Mouse (Mus musculus): ENCODE results near the gene Arl3. TPM values are rescaled to one million over a fixed set of nuclear protein-coding genes. Genes with fewer than 3 reads are reported as not detected.

Arl3 gene
- total and polyA plus RNA-seq, 2 experiments from 2014 or later = 37.2 to 80.6 TPM

DNA sequence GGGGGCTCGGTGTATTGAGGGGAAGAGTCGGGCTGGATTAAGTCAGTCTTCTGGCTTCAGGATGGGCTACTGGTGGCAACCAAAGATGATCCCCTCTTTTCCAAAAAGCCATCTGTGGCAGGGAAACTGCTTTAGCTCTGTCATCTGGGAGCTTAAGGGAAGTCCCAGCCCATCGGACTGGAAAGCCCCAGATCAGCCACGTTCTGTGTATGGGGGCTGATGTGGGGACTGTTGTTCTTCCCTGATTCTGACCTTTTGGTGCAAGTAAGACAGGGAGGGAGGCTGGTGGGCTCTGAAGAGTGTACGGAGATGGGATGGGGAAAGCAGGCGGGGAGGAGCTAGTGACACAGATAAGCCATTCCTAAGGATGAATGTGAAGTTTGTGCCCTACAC, 48.9 kb downstream of the Arl3 start:
- ATAC-seq (ENCODE audit: insufficient read depth, low read depth) (no peak), DNase-seq (ENCODE audit: low spot score) (no peak)
- TF ChIP-seq EP300 (IDR thresholded peaks at IDR 0.05; ENCODE audit: low read depth) (no peak), CTCF (IDR thresholded peaks at IDR 0.05; ENCODE audit: low read depth) (no peak)
- peak overlapping the region; percentile 17; the same call in 1 of the 2 replicates for H3K9ac ChIP-seq (replicated peaks; ENCODE audit: low read depth, low read length)
- 16% methylated on average over 6 of the region's 6 CpGs for WGBS
- peak overlapping the region; percentile 12 for H3K4me3 ChIP-seq (ENCODE audit: low read depth, low read length)
- peaks cover 54% of the 10 kb centered on the region for H3K4me1 ChIP-seq (ENCODE audit: control insufficient read depth, insufficient read depth)
- no peaks in the 10 kb centered on the region for H3K27me3 ChIP-seq (ENCODE audit: control insufficient read depth, insufficient read depth, low read length)
- H3K36me3 ChIP-seq (replicated peaks; ENCODE audit: control insufficient read depth, insufficient read depth, low read length) = no peaks in the 10 kb centered on the region
- H3K27ac ChIP-seq (ENCODE audit: low read depth) = peak overlapping the region; percentile 79
- H3K4me2 ChIP-seq (ENCODE audit: low read depth, low read length) = peak overlapping the region; percentile 50
- H3K9me3 ChIP-seq (replicated peaks; ENCODE audit: control insufficient read depth, low read length) = no peaks in the 10 kb centered on the region

DNA sequence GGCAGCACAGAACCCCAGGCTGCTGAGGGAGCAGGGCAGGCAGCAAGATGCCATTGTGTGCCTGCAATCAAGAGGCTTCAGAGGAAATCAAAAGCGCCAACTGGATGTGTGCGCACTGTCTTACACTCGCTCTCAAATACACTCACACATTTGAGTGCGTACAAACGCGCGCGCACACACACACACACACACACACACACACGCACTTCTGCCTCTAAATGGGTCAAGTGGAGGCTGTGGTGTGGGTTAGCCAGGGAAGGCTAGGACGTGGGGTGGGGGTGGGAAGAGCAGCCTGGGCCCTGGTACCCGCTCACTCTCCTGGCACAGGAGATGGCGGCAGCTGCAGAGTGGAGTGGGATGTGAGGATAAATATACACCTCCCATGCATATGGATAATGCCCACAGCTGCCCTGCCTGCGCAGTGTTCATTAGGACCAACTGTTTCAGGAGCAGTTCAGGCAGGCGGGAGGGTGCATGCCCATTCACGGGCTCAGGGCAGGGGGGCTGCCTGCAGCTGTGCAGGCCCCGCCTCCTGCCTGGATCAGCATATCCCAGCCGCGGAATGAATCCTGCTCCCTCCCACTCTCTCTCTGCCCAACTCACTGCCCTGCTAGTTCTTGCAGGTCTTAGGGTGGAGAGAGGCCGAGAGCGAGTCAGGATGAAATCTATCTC, 49.4 kb downstream of the Arl3 start:
- H3K4me2 ChIP-seq (ENCODE audit: low read depth, low read length) = peak overlapping the region; percentile 50
- DNase-seq (ENCODE audit: low spot score) = no peak
- TF ChIP-seq CTCF (IDR thresholded peaks at IDR 0.05; ENCODE audit: low read depth) = no peak
- no peak for TF ChIP-seq EP300 (IDR thresholded peaks at IDR 0.05; ENCODE audit: low read depth)
- H3K36me3 ChIP-seq (replicated peaks; ENCODE audit: control insufficient read depth, insufficient read depth, low read length) = no peaks in the 10 kb centered on the region
- ATAC-seq (ENCODE audit: insufficient read depth, low read depth) = peak; percentile 66
- H3K9me3 ChIP-seq (replicated peaks; ENCODE audit: control insufficient read depth, low read length) = no peaks in the 10 kb centered on the region
- H3K27me3 ChIP-seq (ENCODE audit: control insufficient read depth, insufficient read depth, low read length) = no peaks in the 10 kb centered on the region
- 12% methylated on average over 20 of the region's 20 CpGs for WGBS
- H3K27ac ChIP-seq (ENCODE audit: low read depth) = peak overlapping the region; percentile 79
- peaks cover 54% of the 10 kb centered on the region for H3K4me1 ChIP-seq (ENCODE audit: control insufficient read depth, insufficient read depth)
- H3K9ac ChIP-seq (replicated peaks; ENCODE audit: low read depth, low read length) = peak overlapping the region; percentile 17; the same call in 1 of the 2 replicates
- peak overlapping the region; percentile 12 for H3K4me3 ChIP-seq (ENCODE audit: low read depth, low read length)

DNA sequence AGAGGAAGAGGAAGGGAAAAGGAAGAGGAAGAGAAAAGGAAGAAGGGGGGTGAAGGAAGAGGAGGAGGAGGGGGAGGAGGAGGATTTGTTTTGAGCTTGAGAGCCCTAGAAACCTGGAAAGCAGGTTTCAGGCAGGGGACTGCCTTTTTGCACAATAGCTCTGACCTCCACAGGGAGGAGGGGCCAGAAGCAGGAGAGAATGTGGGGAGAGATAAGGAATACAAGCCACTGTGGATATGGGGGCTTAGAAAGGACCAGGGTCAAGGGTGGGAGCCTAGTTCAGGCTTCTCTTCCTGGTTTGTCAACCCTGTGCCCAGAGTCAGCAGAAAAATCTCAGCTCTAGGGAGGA, 49.9 kb downstream of the Arl3 start:
- no peaks in the 10 kb centered on the region for H3K27me3 ChIP-seq (ENCODE audit: control insufficient read depth, insufficient read depth, low read length)
- no peaks in the 10 kb centered on the region for H3K36me3 ChIP-seq (replicated peaks; ENCODE audit: control insufficient read depth, insufficient read depth, low read length)
- DNase-seq (ENCODE audit: low spot score) = no peak
- H3K9ac ChIP-seq (replicated peaks; ENCODE audit: low read depth, low read length) = no peak overlapping the region
- H3K9me3 ChIP-seq (replicated peaks; ENCODE audit: control insufficient read depth, low read length) = no peaks in the 10 kb centered on the region
- H3K4me2 ChIP-seq (ENCODE audit: low read depth, low read length) = peak overlapping the region; percentile 50; the same call in 1 of the 2 replicates
- no peak overlapping the region for H3K4me3 ChIP-seq (ENCODE audit: low read depth, low read length)
- H3K27ac ChIP-seq (ENCODE audit: low read depth) = peak overlapping the region; percentile 36; the same call in 1 of the 2 replicates
- ATAC-seq (ENCODE audit: insufficient read depth, low read depth) = no peak
- H3K4me1 ChIP-seq (ENCODE audit: control insufficient read depth, insufficient read depth) = peaks cover 58% of the 10 kb centered on the region
- TF ChIP-seq EP300 (IDR thresholded peaks at IDR 0.05; ENCODE audit: low read depth) (no peak), CTCF (IDR thresholded peaks at IDR 0.05; ENCODE audit: low read depth) (no peak)

DNA sequence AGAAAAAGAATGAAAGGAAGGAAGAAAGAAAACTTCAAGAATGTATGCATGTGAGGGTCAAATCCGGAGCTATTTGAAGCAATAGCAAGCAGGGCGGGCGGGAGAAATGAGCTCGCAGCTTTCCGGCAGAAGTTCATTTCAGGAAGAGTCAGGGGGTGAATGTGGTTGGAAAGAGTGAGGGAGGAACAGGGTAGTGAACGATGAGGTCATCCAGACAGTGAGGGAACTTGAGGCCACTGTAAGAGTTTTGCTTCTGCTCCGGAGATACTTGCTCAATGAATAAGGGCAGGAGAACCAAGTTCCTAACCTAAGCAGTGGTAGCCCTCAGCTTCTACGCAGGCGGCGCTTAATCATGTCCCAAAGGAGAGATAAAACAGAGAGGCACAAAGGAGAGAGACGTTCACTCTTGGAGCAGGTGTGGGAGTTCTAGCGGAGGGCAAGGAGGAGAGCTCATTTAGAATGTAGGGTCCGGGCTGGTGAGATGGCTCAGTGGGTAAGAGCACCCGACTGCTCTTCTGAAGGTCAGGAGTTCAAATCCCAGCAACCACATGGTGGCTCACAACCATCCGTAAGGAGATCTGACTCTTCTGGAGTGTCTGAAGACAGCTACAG, 50.5 kb downstream of the Arl3 start:
- Histone ChIP-seq H3K36me3 (replicated peaks; ENCODE audit: control insufficient read depth, insufficient read depth, low read length) (no peaks in the 10 kb centered on the region), H3K4me2 (ENCODE audit: low read depth, low read length) (peak overlapping the region; percentile 2; the same call in 1 of the 2 replicates), H3K4me3 (ENCODE audit: low read depth, low read length) (no peak overlapping the region), H3K9ac (replicated peaks; ENCODE audit: low read depth, low read length) (no peak overlapping the region), H3K27me3 (ENCODE audit: control insufficient read depth, insufficient read depth, low read length) (no peaks in the 10 kb centered on the region), H3K9me3 (replicated peaks; ENCODE audit: control insufficient read depth, low read length) (no peaks in the 10 kb centered on the region), H3K4me1 (ENCODE audit: control insufficient read depth, insufficient read depth) (peaks cover 57% of the 10 kb centered on the region), H3K27ac (ENCODE audit: low read depth) (peak overlapping the region; percentile 43; the same call in 1 of the 2 replicates)
- no peak for DNase-seq (ENCODE audit: low spot score)
- 17% methylated on average over 15 of the region's 15 CpGs for WGBS
- no peak for TF ChIP-seq CTCF (IDR thresholded peaks at IDR 0.05; ENCODE audit: low read depth)
- TF ChIP-seq EP300 (IDR thresholded peaks at IDR 0.05; ENCODE audit: low read depth) = no peak
- ATAC-seq (ENCODE audit: insufficient read depth, low read depth) = no peak

DNA sequence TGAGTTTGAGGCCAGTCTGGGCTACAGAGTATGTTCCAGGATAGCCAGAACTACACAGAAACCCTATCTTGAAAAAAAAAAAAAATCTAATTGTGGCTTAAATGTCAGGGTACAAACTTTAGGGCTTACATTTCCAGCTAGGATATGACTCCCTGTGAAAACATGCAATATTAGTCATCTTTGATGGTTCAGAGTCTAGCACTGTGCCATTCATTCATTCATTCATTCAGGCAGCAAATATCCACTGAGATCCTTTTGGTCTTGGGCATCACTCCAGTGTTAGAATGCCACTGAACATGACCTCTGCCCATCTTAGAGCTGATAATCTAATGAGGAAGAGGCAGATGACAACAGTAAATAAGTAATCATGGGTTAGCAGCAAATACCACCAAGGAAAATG, 51.3 kb downstream of the Arl3 start:
- no peak for DNase-seq (ENCODE audit: low spot score)
- Histone ChIP-seq H3K27ac (ENCODE audit: low read depth) (no peak overlapping the region), H3K9ac (replicated peaks; ENCODE audit: low read depth, low read length) (no peak overlapping the region), H3K4me2 (ENCODE audit: low read depth, low read length) (no peak overlapping the region), H3K9me3 (replicated peaks; ENCODE audit: control insufficient read depth, low read length) (no peaks in the 10 kb centered on the region), H3K36me3 (replicated peaks; ENCODE audit: control insufficient read depth, insufficient read depth, low read length) (peaks cover 1% of the 10 kb centered on the region), H3K4me3 (ENCODE audit: low read depth, low read length) (no peak overlapping the region), H3K4me1 (ENCODE audit: control insufficient read depth, insufficient read depth) (peaks cover 55% of the 10 kb centered on the region), H3K27me3 (ENCODE audit: control insufficient read depth, insufficient read depth, low read length) (no peaks in the 10 kb centered on the region)
- TF ChIP-seq CTCF (IDR thresholded peaks at IDR 0.05; ENCODE audit: low read depth) (no peak), EP300 (IDR thresholded peaks at IDR 0.05; ENCODE audit: low read depth) (no peak)
- ATAC-seq (ENCODE audit: insufficient read depth, low read depth) = no peak

Data from heart, postnatal 0 days (tissue).